Mouse (Mus musculus) lung, embryonic 14.5 days (tissue): Measurements from ENCODE around the gene Pfkfb4. TPM values are rescaled to one million over a fixed set of nuclear protein-coding genes. Genes with fewer than 3 reads are reported as not detected.

Experiments used
- ATAC-seq: fragments of 200-750 bp; cut with Nextera tagmentation; 2 replicates; pipeline ENCODE4 v1.8.0; 2017; ENCODE audit warnings: mild to moderate bottlenecking, moderate TSS enrichment, moderate library complexity; ENCODE audit not compliant: insufficient read depth
- DNase-seq: peaks from one replicate; pipeline ENCODE4 v3.0.0-alpha.2; 2015
- H3K27ac ChIP-seq: fragments of 300-500 bp; sonication (generic); 2 replicates; pipeline ENCODE4 v1.5.1; 2014; ENCODE audit warnings: low read depth, mild to moderate bottlenecking, moderate library complexity
- H3K27me3 ChIP-seq: fragments of 300-500 bp; sonication (generic); 2 replicates; pipeline ENCODE4 v1.6.1; 2014; ENCODE audit warnings: low read length, control low read depth; ENCODE audit not compliant: insufficient read depth
- H3K36me3 ChIP-seq: fragments of 300-500 bp; sonication (generic); 2 replicates; pipeline ENCODE4 v1.6.1; 2014; ENCODE audit warnings: control low read depth; ENCODE audit not compliant: insufficient read depth
- H3K4me1 ChIP-seq: fragments of 300-500 bp; sonication (generic); 2 replicates; pipeline ENCODE4 v1.6.1; 2014; ENCODE audit warnings: antibody characterized with exemption, control low read depth; ENCODE audit not compliant: insufficient read depth
- H3K4me2 ChIP-seq: fragments of 300-500 bp; sonication (generic); 2 replicates; pipeline ENCODE4 v1.6.1; 2014; ENCODE audit warnings: mild to moderate bottlenecking
- H3K4me3 ChIP-seq: fragments of 300-500 bp; sonication (generic); 2 replicates; pipeline ENCODE4 v1.5.1; 2014; ENCODE audit warnings: low read depth, low read length
- H3K9ac ChIP-seq: fragments of 300-500 bp; sonication (generic); 2 replicates; pipeline ENCODE4 v1.6.1; 2014
- H3K9me3 ChIP-seq: fragments of 300-500 bp; sonication (generic); 2 replicates; pipeline ENCODE4 v1.6.1; 2016; ENCODE audit warnings: low read depth, low read length, control low read depth
- CTCF ChIP-seq: IDR thresholded peaks from 2 replicates; pipeline ENCODE4 v1.5.1; 2016; ENCODE audit warnings: antibody characterized with exemption, low read depth
- WGBS: fragments of 180-500 bp; shearing (Covaris S2); extraction: QIAGEN DNeasy Blood & Tissue Kit; methylation state at CpG from one replicate; pipeline ENCODE4 v1.1.7; 2014; 5-methylcytosine and 5-hydroxymethylcytosine counted together
- polyA plus RNA-seq: library from polyadenylated mRNA; unstranded; fragments of >200 nt; fragmentation: Nextera tagmentation; extraction: Ambion mirVana; gene quantifications from 2 replicates; pipeline ENCODE4 v1.2.1, GENCODE M21; 2014

Gene Pfkfb4
- polyA plus RNA-seq, 1 experiment from 2014 or later: 7.6 TPM

GRCm38 (mm10) chr9:109052490-109053260 is 61.1 kb downstream of the Pfkfb4 start:
- ATAC-seq: no peak
- no peak for TF ChIP-seq CTCF
- no peak overlapping the region for H3K4me3 ChIP-seq
- H3K36me3 ChIP-seq: peaks cover 20% of the 10 kb centered on the region
- no peak for DNase-seq
- H3K9ac ChIP-seq: no peak overlapping the region
- no peaks in the 10 kb centered on the region for H3K27me3 ChIP-seq
- H3K27ac ChIP-seq: no peak overlapping the region
- no peak overlapping the region for H3K4me2 ChIP-seq
- 0 out of 2 replicates have a peak, but pooled peaks cover 4% of the 10 kb centered on the region for H3K4me1 ChIP-seq
- WGBS: 88% methylated on average over 9 of the region's 9 CpGs
- H3K9me3 ChIP-seq: no peaks in the 10 kb centered on the region

- H3K4me1 ChIP-seq: 0 out of 2 replicates have a peak, but pooled peaks cover 4% of the 10 kb centered on the region
- H3K36me3 ChIP-seq: peaks cover 27% of the 10 kb centered on the region
- H3K27me3 ChIP-seq: no peaks in the 10 kb centered on the region
- no peak overlapping the region for H3K27ac ChIP-seq
- no peak for DNase-seq
- H3K4me2 ChIP-seq: no peak overlapping the region
- WGBS: 83% methylated on average over 3 of the region's 3 CpGs
- H3K4me3 ChIP-seq: no peak overlapping the region
- H3K9me3 ChIP-seq: no peaks in the 10 kb centered on the region
- ATAC-seq: no peak
- TF ChIP-seq CTCF: no peak
- no peak overlapping the region for H3K9ac ChIP-seq
Measured at GRCm38 (mm10) chr9:109053366-109053765, 61.8 kb downstream of the Pfkfb4 start.

GRCm38 (mm10) chr9:109053851-109054250 is 62.3 kb downstream of the Pfkfb4 start:
- 0 out of 2 replicates have a peak, but pooled peaks cover 4% of the 10 kb centered on the region for H3K4me1 ChIP-seq
- H3K36me3 ChIP-seq: peaks cover 31% of the 10 kb centered on the region
- no peaks in the 10 kb centered on the region for H3K27me3 ChIP-seq
- H3K27ac ChIP-seq: no peak overlapping the region
- no peak overlapping the region for H3K4me3 ChIP-seq
- H3K9me3 ChIP-seq: no peaks in the 10 kb centered on the region
- H3K9ac ChIP-seq: no peak overlapping the region
- 67% methylated on average over 6 of the region's 6 CpGs for WGBS
- no peak for DNase-seq
- H3K4me2 ChIP-seq: no peak overlapping the region
- TF ChIP-seq CTCF: no peak
- ATAC-seq: no peak

GRCm38 (mm10) chr9:109054712-109055111 is 63.1 kb downstream of the Pfkfb4 start:
- Histone ChIP-seq H3K4me2 (peak overlapping the region; percentile 60), H3K9me3 (no peaks in the 10 kb centered on the region), H3K36me3 (peaks cover 28% of the 10 kb centered on the region), H3K9ac (peak overlapping the region; percentile 48), H3K27me3 (no peaks in the 10 kb centered on the region), H3K4me3 (peak overlapping the region; percentile 20), H3K4me1 (0 out of 2 replicates have a peak, but pooled peaks cover 4% of the 10 kb centered on the region), H3K27ac (peak overlapping the region; percentile 76)
- 3% methylated on average over 7 of the region's 7 CpGs for WGBS
- DNase-seq (peak; percentile 87), ATAC-seq (peak; percentile 82)
- TF ChIP-seq CTCF: no peak

- no peak for TF ChIP-seq CTCF
- Histone ChIP-seq H3K27ac (peak overlapping the region; percentile 76), H3K4me3 (peak overlapping the region; percentile 20), H3K36me3 (peaks cover 34% of the 10 kb centered on the region), H3K27me3 (no peaks in the 10 kb centered on the region), H3K9ac (peak overlapping the region; percentile 48), H3K4me2 (peak overlapping the region; percentile 60), H3K4me1 (0 out of 2 replicates have a peak, but pooled peaks cover 4% of the 10 kb centered on the region), H3K9me3 (no peaks in the 10 kb centered on the region)
- 91% methylated on average over 12 of the region's 12 CpGs for WGBS
- DNase-seq: no peak
- no peak for ATAC-seq
Measured at GRCm38 (mm10) chr9:109055271-109056030, 63.9 kb downstream of the Pfkfb4 start.

GRCm38 (mm10) chr9:109056081-109056690 is 64.6 kb downstream of the Pfkfb4 start:
- Histone ChIP-seq H3K27ac (no peak overlapping the region), H3K36me3 (peaks cover 39% of the 10 kb centered on the region), H3K27me3 (no peaks in the 10 kb centered on the region), H3K4me3 (no peak overlapping the region), H3K9ac (no peak overlapping the region), H3K9me3 (no peaks in the 10 kb centered on the region), H3K4me2 (no peak overlapping the region), H3K4me1 (0 out of 2 replicates have a peak, but pooled peaks cover 4% of the 10 kb centered on the region)
- DNase-seq (no peak), ATAC-seq (no peak)
- TF ChIP-seq CTCF: no peak
- 89% methylated on average over 17 of the region's 17 CpGs for WGBS
